Mouse (Mus musculus) natural killer cell, adult 2 months (primary cell): ENCODE results near the gene Cysltr2.

ENCODE experiments used
- DNase-seq, 2 experiments: peaks; one replicate each; pipeline ENCODE4 v3.0.0; 2022; ENCODE audit warnings: low spot score in 2 of 2

The Cysltr2 gene

GRCm38 (mm10) chr14:73048937-73049336 is at the start of gene Cysltr2:
Gene Cysltr2, minus strand, starts transcription at chr14:73049114.
- DNase-seq = peak; percentile 55 to 80

DNA sequence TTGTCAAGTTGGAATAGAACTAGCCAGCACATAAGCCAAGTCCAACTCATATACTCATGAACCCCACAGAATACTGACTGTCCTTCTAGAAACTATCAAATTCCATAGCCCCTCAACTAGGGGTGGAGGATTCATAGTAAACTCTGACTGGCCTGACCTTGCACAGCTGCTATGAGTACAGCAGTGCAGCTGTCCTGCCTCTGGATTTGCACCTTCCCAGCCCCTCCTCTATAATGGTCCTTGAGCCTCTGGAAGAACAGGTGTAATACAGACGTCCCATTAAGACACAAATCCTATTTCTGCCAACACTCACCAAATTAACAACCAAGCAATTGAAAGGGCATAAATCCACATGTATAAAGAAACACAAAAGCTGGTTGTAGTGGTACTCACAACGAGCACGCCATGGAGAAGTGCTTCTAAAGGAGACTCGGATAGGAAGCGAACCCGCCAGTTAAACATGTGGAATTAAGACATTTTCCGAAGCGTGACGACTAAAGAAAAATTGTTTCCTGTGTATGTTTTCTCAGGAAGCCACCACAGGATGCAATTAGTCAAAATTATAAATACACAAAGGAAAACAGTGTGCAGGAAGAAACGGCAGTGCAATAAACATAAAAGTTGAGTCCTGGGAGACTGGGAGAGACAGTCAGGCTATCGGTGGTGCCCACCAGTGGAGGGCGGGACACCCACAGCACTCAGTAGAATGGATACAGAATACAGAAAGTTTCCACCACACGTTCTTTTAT is 46.1 kb upstream of the Cysltr2 start:
- no peak for DNase-seq

DNA sequence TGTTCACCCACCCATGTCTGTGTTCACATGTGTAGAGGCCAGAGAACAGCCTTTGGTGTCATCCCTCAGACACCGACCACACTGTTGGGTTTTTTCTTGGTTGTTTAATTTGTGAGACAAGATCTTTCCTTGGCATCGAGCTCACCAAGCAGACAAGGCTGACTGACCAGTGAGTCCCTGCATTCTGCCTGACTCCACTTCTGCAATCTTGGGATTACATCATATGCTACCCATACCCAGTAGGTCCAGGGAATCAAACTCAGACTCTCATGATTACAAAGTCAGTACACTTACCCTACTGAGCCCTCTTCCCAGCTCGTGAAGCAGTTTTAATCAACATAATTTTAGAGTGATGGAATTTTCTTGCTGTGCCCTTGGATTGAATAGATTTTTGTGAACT is 44.0 kb upstream of the Cysltr2 start:
- DNase-seq = no peak

DNA sequence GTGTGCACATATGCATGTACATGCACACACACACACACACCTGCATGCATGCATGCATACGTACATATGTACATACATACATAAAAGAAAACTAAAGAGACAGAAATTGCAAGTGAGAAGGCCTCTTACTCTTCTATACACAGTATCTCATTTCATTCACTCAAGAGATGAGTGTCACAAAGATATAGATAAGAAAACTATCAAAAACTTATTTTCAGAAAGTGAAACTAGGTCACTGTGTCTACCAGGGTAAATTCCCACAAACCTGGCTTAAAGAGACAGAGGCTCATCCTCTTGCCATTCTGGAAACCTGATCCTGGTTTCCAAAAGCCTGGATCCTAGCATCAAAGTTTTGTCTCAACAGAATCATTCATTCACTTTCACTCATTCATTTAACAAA is 39.3 kb upstream of the Cysltr2 start:
- DNase-seq = no peak

DNA sequence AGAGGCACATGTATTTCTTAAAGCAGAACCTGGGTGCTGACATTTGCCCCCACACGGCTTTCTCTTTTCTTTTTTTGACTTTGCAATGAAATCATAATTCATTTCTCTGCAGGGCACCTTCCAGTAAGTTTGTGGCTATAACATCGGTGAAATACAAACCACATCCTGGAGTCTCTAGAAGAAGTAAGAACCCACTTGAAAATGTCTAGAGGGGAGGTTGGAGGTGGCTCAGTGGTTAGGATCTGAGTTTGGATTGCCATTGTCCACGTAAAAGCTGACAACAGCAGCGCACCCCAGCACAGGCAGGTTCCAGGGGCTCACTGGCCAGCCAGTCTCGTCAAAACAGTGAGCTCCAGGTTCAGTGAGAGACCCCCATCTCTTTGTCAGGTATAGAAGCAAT is 38.8 kb upstream of the Cysltr2 start:
- peak; percentile 10 to 25 for DNase-seq

GRCm38 (mm10) chr14:73087247-73087646 is 38.3 kb upstream of the Cysltr2 start:
- DNase-seq = no peak

- no peak for DNase-seq
Observed at GRCm38 (mm10) chr14:73086425-73086824, 37.5 kb upstream of the Cysltr2 start.

DNA sequence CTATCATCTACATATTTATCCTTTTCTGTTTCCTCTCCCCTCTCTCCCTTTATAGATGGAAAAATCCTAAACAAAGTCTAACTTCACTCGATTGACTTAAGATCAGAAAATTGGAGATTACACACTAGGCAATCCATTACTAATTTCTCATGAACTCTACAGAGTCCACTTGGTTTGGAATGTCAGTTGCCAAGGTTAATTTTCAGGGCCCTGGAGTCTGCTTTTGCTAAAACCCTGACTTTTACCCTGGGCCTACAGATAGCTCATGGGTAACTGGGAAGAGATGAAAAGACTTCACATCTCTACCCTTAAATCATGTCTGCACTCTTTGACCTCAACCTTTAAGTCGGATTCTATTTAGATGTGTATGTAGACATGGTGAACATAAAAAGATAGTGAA is 34.6 kb upstream of the Cysltr2 start:
- no peak for DNase-seq

- no peak for DNase-seq
Observed at GRCm38 (mm10) chr14:73064460-73064859, 15.5 kb upstream of the Cysltr2 start.

GRCm38 (mm10) chr14:73058755-73059154 is 9.8 kb upstream of the Cysltr2 start:
- DNase-seq = no peak

- peak; percentile 7 to 56 for DNase-seq
Observed at GRCm38 (mm10) chr14:73057764-73058163, 8.8 kb upstream of the Cysltr2 start.

GRCm38 (mm10) chr14:73056813-73057212 is 7.9 kb upstream of the Cysltr2 start:
- DNase-seq = no peak

DNA sequence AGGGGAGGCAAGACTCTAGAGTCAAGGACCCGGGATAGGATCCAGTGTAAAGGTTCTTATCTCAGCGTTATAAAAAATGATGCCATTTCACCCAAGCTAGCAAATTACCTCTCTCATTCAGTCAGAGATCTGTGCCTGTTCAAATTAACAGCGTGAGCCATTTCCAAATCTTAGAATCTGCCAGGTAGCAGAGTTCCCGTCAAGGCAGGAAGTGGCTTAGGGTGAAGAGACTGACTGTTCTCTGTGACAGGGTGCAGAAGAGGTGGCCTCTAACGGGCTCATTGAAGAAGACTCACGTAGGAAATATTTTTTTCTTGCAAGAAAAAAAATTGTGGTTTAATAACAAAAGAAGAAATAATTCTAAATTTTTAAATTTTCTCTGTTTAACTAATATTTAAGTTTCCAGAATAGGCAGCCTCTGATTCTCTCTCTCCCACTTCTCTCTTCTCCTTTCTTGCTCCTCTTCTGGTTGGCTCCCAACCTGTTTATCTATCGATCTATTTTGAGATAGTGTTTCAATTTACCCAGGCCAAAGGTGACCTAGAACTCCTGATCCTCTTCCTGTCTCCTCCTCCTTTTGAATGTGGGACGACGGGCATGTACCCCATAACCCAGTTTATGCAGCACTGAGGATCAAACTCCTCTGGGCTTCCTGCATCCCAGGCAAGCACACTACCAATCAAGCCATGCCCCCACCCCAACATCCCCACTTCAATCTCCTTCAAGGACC is 3.5 kb downstream of the Cysltr2 start:
- DNase-seq = peak; percentile 20 to 36

DNA sequence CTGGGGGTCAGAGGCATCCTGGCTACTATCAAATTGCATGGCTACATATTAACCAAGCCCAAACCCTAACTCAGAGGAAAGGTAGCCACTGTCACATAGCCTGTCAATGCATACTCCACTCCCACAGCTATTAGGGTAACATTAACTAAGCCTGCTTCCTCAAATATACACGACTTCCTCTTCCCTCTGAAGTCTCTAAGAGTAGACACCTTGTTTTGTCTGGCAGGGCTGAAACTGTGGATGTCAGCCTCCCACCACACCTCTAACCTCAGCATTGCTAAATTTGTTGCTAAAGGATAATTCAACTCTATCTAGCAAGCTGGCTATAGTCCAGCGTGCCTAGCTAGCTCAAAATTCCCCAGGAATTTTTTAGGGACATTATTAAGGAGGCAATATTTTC is 7.2 kb downstream of the Cysltr2 start:
- DNase-seq = no peak

- DNase-seq = no peak
Observed at GRCm38 (mm10) chr14:73033290-73033689, 15.6 kb downstream of the Cysltr2 start.

DNA sequence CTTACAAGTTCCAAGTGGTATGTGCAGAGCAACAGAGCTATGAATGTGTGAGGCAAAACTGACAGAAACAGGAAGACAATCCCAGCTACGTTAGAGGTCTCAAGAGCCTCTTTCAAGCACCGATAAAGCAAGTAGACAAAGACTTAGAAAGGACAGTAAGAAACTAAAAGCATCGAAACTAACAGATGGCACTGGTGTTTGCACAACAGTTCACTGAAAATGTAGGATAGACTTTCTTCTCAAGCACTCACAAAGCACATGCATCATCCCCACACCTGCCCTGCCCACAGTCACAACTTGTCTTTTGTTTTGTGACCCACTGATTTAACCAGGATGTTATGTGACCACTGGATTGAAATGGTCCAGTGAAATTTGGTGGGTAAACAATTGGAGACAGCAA is 17.7 kb downstream of the Cysltr2 start:
- DNase-seq = no peak

DNA sequence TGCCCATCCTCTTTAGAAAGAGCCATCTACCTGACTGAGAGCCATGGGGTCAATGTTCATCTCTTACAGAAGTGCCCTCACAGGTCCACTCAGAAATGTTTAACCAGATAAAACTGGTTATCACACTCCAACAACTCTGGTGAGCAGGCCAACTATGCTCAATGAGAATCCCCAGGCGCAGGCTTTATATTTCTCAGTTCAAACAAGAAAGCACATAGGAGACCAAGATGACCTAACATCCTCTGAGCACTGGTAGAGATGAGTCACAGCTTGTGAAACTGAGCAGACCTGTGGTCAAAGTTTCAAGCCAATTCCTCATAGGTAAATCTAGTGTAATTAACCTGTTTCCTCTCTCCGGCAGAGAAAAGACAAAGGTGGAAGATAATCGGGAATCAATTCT is 31.6 kb downstream of the Cysltr2 start:
- no peak for DNase-seq

DNA sequence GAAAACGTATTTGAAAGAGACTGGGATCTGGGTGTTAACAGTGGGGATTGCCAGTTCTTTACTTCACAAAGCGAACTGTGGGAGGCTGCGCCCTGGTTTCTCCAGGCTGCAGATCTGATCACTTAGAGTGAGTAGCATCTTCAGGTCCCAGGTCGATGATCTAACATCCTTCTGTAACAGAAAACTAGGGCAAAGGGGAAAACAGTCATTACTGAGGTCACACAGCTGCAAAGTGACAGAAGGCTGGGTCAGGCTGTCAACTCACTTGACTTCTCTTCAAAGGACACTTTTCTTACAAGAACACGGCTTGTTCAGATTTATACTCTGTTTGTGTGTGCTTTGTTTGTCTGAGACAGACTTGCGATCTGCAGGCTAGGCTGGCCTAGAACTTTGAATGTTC is 33.5 kb downstream of the Cysltr2 start:
- no peak for DNase-seq

GRCm38 (mm10) chr14:73013723-73014544 is 35.0 kb downstream of the Cysltr2 start:
- no peak for DNase-seq

- no peak for DNase-seq
Observed at GRCm38 (mm10) chr14:73001814-73002213, 47.1 kb downstream of the Cysltr2 start.

- DNase-seq = peak; percentile 18 to 39
Observed at GRCm38 (mm10) chr14:73000325-73000724, 48.6 kb downstream of the Cysltr2 start.

DNA sequence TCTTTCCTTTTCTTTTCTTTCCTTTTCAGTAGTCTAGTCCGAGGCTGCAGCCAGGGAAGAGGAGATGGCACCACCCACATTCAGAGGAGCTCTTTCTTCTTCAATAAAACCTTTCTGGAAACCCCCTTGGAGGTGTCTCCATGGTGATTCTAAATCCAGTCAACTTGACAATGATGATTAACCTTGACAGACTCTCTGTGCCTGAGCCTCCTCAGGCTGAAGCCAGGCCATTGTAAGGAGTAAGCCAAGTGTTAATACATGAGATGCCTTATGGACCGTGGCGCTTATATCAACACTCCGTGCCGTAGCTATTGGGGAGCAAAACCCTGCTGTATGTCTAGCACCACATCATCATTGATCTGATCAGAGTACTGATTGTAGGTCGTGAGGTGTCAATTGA is 50.8 kb downstream of the Cysltr2 start:
- no peak for DNase-seq
